Mouse (Mus musculus) liver, postnatal 0 days (tissue): Measurements from ENCODE around the gene Ptrhd1.

Experiments
- CTCF ChIP-seq: sonication (generic); IDR thresholded peaks from 2 replicates; pipeline ENCODE4 v1.5.1; 2016; ENCODE audit warnings: antibody characterized with exemption, low read depth
- EP300 ChIP-seq: IDR thresholded peaks from 2 replicates; pipeline ENCODE4 v1.6.1; 2016; ENCODE audit warnings: antibody characterized with exemption, low read depth, mild to moderate bottlenecking

DNA sequence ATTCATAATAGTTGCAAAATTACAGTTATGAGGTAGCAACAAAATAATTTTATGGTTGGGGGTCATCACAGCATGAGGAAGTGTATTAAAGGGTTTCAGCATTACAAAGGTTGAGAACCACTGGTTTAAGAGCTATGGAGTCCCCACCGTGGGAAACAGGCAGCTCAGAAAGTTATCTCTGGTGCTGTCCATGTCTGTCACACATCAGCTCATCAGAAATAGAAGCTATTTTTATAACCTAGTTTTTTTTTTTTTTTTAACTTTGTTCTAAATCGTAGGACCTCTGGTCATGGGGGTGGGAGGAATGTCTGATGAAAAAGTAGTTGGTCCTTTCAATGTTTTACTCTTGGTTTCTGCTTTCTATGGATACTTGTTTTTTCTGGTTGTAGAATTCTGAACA is 10.0 kb downstream of the Ptrhd1 start:
- no peak for TF ChIP-seq CTCF
- TF ChIP-seq EP300, result no peak
